Mouse (Mus musculus): ENCODE measurements at regions not wholly inside any gene's neighbourhood (a gene's known extent, or its start where the extent isn't known, plus 50 kb on each side); places are given as distances from the start of the nearest gene placed in this dataset.

GRCm38 (mm10) chr6:52379146-52379545 is 65.8 kb downstream of the Evx1 start:
- TF ChIP-seq EP300 (IDR thresholded peaks at IDR 0.05; ENCODE audit: low read depth) (no peak), CTCF (IDR thresholded peaks at IDR 0.05; ENCODE audit: low read depth) (no peak)
